Mouse (Mus musculus): Measurements from ENCODE around the gene Mrgprf. TPM values are rescaled to one million over a fixed set of nuclear protein-coding genes. Genes with fewer than 3 reads are reported as not detected.

The Mrgprf gene
- polyA plus RNA-seq, 1 experiment: 38.2 TPM

DNA sequence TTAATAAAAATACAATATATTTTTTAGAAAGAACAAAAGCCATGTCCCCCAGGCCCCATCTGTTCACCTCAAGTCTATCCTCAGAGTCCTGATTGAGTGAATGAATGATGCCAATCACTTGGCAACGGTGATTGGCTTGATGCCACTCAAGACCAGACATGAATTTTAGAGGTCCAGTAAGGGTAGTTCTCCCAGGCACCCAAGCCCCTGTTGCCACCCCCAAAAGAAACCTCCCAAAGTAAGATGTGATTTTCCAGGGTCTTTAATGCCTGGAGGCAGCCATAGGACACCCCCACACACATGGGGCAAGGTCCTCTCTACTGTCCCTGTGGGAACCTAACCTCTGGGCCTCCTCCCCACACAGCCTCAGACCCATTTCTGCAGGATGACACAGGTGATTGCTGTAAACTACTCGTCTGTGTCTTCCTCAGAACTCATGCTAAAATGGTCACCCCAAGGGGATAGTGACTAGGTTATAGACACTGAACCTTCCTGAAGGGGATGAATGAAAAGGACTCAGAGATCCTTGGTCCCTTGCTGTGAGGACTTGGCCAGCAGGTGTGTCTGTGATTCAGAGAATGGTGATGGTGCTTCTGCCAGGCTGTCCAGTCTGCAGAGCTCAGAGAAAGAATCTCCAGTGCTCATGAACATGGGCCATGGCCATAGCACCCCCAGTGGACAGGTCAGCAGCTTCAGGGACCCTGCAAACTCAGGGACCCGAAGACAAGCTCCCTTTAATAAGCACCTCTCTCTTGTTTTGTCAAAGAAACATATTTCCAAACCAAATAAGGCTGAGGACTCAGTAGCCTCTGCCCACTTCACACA lies 1.8 kb upstream of the Mrgprf start:
- Histone ChIP-seq H3K27ac (ENCODE audit: insufficient read depth, low read length) (peak overlapping the region; percentile 69), H3K4me1 (ENCODE audit: control insufficient read depth, insufficient read depth, low read length) (peaks cover 13% of the 10 kb centered on the region), H3K4me3 (ENCODE audit: insufficient read depth, low read length) (no peak overlapping the region)
- TF ChIP-seq POLR2A (IDR thresholded peaks at IDR 0.05; ENCODE audit: low read depth, low read length) (no peak), CTCF (IDR thresholded peaks at IDR 0.05; ENCODE audit: borderline replicate concordance, insufficient read depth, low read length) (no peak; the same call in 1 of the 2 replicates)

DNA sequence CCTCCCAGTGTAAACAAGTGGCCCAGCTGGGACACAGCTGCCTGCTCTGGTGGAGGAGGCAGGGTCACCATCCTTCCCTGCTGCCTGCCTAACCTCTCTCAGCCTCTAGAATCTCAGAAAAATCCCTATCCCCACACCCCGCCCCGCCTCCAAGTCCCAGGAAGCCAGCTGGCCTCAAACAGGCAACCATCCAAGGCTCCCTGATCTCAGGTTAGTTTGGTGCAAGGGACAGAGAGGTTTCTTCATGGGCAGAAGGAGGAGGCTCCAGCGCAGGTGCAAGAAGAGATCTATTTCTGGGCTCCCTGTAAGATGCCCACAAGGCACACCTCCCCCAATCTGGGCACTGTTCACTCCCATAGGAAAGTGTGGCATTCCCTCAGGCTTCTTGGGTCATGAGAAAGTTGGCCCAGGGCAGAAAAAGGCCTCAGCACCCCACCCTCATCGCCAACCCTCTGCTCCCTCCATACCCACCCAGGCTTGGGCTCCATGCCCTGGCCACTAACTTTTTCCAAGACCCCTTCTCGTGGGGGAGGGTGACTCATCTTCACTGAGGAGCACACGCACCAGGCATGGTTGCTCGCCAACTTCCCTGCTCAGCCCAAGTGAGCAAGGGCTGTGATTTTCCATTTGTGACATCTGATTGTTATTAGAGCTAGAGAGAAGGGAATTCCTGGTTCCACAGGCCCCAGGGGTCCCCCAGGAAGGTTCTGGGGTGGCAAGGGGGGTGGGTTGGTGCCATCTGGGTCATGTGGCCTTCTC lies 887 bp upstream of the Mrgprf start:
- TF ChIP-seq CTCF (IDR thresholded peaks at IDR 0.05; ENCODE audit: borderline replicate concordance, insufficient read depth, low read length) (no peak), POLR2A (IDR thresholded peaks at IDR 0.05; ENCODE audit: low read depth, low read length) (no peak)
- H3K4me1 ChIP-seq (ENCODE audit: control insufficient read depth, insufficient read depth, low read length): peaks cover 13% of the 10 kb centered on the region
- peak overlapping the region; percentile 88 for H3K27ac ChIP-seq (ENCODE audit: insufficient read depth, low read length)
- H3K4me3 ChIP-seq (ENCODE audit: insufficient read depth, low read length): no peak overlapping the region

DNA sequence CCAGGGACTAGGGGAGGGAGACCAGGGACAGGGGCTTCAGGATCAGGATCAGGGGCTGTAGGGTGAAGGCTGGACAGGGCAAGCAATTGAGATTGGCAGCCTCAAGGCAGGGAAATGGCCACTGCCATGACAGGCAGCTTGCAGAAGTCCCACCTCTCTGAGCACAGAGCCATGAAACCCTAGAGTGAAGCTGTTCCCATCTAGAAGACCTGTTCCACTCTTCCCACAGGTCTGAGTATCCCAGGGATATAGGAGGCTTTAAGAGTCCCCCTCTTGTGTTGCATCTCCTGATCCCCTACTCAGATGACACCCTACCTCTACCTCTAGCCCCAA lies 346 bp downstream of the Mrgprf start:
- TF ChIP-seq CTCF (IDR thresholded peaks at IDR 0.05; ENCODE audit: borderline replicate concordance, insufficient read depth, low read length) (no peak), POLR2A (IDR thresholded peaks at IDR 0.05; ENCODE audit: low read depth, low read length) (no peak; the same call in 1 of the 2 replicates)
- peaks cover 13% of the 10 kb centered on the region for H3K4me1 ChIP-seq (ENCODE audit: control insufficient read depth, insufficient read depth, low read length)
- H3K4me3 ChIP-seq (ENCODE audit: insufficient read depth, low read length): peak overlapping the region; percentile 11
- H3K27ac ChIP-seq (ENCODE audit: insufficient read depth, low read length): peak overlapping the region; percentile 96

DNA sequence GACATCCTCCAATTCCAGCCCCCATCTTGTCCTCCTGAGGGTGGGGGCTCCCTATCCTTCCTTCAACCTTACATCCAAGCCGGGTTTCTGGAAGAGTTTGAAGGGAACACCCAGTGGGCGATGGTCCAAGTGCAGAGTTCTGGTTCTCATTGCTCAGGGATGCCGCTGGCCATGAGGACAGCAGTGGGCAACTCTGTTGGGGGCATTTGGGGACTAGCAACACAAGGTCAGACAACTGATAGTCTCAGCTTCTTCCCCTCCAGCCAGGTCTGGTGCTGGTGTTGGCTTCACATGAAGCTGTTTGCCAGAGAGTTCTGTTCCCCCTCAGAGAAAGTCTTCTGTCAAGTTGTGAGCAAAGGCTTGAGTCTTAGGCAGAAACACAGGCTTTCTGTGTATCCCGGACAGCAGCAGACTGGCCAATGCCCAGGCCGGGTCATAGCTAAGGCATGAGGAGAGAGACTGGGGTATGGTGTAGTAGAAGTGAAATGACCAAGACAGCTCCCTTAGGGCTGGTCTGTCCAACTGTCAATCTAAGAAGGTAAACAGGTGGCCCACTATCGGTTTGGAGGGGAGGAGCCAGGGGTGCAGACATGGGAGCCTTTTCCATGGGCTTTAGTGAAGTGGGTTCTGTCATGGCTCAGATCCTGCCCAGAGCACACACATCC lies 845 bp downstream of the Mrgprf start:
- peak overlapping the region; percentile 96 for H3K27ac ChIP-seq (ENCODE audit: insufficient read depth, low read length)
- peak overlapping the region; percentile 11 for H3K4me3 ChIP-seq (ENCODE audit: insufficient read depth, low read length)
- peaks cover 13% of the 10 kb centered on the region for H3K4me1 ChIP-seq (ENCODE audit: control insufficient read depth, insufficient read depth, low read length)
- TF ChIP-seq POLR2A (IDR thresholded peaks at IDR 0.05; ENCODE audit: low read depth, low read length): peak; percentile 9; the same call in 1 of the 2 replicates
- no peak for TF ChIP-seq CTCF (IDR thresholded peaks at IDR 0.05; ENCODE audit: borderline replicate concordance, insufficient read depth, low read length)

DNA sequence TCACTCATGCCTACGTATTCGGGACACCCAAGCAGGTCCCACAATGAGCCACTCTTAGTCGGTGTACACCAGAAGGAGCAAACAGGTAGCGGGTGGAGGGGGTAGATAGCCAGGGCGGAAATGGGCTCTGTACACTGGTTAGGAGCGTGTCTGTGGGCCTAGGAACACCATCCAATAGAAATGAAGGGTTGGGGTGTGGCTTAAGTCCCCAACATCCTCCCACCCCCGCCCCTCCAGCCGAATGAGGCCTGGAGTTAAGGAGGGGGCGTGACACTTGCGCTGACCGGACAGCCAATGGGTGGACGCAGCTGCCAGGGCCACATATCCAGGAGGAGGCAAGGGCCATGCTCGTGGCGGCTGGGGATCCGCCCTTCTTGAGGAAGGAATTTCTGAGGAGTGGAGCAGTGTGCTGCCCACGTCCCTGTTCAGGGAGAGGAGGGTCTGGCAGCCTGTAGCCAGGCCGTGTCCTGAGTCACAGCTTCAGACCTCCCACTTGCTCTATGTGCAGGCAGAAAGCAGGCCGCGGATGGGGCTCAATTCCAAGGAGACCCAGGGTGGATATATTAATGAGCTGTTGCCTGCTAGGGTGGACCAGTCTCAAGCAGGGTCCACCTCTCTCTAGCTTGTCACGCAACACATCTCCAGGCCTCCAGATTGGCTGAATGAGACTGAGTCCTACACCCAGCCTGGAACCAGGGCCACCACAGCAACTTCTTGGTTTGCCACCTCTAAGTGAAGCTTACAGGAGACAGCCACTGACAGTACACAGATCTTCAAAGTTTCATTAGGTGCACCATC lies 2.1 kb downstream of the Mrgprf start:
- TF ChIP-seq POLR2A (IDR thresholded peaks at IDR 0.05; ENCODE audit: low read depth, low read length): peak; percentile 62; the same call in 1 of the 2 replicates
- TF ChIP-seq CTCF (IDR thresholded peaks at IDR 0.05; ENCODE audit: borderline replicate concordance, insufficient read depth, low read length): no peak
- Histone ChIP-seq H3K4me1 (ENCODE audit: control insufficient read depth, insufficient read depth, low read length) (peaks cover 13% of the 10 kb centered on the region), H3K27ac (ENCODE audit: insufficient read depth, low read length) (peak overlapping the region; percentile 96), H3K4me3 (ENCODE audit: insufficient read depth, low read length) (no peak overlapping the region)

DNA sequence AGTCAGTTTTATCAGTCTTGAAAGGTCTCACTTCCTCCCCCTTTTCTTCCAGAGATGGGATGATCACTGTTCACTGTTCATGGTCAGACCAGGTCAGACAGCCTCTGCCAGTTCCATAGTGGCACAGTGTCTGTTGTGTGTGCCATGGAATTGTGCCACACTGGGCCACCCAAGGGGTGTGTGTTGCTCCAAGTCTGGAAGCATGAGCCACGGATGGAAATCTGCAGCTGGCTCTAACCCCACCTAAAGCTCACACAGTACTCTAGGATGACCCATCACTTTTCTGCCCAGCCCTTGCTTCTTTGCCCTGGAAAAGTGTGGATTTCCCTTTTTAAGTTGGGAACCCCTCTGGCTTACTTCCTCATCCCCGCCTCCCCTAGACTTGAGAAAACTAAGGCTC lies 3.5 kb downstream of the Mrgprf start:
- Histone ChIP-seq H3K27ac (ENCODE audit: insufficient read depth, low read length) (peak overlapping the region; percentile 75; the same call in 1 of the 2 replicates), H3K4me1 (ENCODE audit: control insufficient read depth, insufficient read depth, low read length) (peaks cover 12% of the 10 kb centered on the region), H3K4me3 (ENCODE audit: insufficient read depth, low read length) (no peak overlapping the region)
- no peak for TF ChIP-seq POLR2A (IDR thresholded peaks at IDR 0.05; ENCODE audit: low read depth, low read length)

DNA sequence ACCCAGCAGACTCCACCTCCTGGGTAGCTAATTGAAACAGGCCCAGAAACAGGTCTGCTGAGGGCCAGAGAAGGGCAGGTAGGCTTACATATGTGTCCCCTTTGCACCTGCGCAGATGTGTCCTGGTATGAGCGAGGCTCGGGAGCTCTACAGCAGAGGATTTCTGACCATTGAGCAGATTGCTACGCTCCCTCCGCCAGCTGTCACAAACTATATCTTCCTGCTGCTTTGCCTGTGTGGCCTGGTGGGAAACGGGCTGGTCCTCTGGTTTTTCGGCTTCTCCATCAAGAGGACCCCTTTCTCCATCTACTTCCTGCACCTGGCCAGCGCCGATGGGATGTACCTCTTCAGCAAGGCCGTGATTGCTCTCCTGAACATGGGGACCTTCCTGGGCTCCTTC lies 7.0 kb downstream of the Mrgprf start:
- Histone ChIP-seq H3K4me3 (ENCODE audit: insufficient read depth, low read length) (no peak overlapping the region), H3K27ac (ENCODE audit: insufficient read depth, low read length) (no peak overlapping the region), H3K4me1 (ENCODE audit: control insufficient read depth, insufficient read depth, low read length) (peaks cover 8% of the 10 kb centered on the region; the same call in 1 of the 2 replicates)
- no peak for TF ChIP-seq CTCF (IDR thresholded peaks at IDR 0.05; ENCODE audit: borderline replicate concordance, insufficient read depth, low read length)

DNA sequence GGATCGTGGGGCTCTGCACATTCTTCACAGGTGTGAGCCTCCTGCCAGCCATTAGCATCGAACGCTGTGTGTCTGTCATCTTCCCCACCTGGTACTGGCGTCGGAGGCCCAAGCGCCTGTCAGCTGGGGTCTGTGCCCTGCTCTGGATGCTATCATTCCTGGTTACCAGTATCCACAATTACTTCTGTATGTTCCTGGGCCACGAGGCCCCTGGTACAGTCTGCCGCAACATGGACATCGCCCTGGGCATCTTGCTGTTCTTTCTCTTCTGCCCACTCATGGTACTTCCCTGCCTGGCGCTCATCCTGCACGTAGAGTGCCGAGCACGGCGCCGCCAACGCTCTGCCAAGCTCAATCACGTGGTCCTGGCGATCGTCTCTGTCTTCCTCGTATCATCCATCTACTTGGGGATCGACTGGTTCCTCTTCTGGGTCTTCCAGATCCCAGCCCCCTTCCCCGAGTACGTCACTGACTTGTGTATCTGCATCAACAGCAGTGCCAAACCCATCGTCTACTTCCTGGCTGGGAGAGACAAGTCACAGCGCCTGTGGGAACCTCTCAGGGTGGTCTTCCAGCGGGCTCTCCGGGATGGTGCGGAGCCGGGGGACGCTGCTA lies 7.5 kb downstream of the Mrgprf start:
- TF ChIP-seq CTCF (IDR thresholded peaks at IDR 0.05; ENCODE audit: borderline replicate concordance, insufficient read depth, low read length) (no peak), POLR2A (IDR thresholded peaks at IDR 0.05; ENCODE audit: low read depth, low read length) (no peak)
- no peak overlapping the region for H3K4me3 ChIP-seq (ENCODE audit: insufficient read depth, low read length)
- peaks cover 7% of the 10 kb centered on the region; the same call in 1 of the 2 replicates for H3K4me1 ChIP-seq (ENCODE audit: control insufficient read depth, insufficient read depth, low read length)
- no peak overlapping the region for H3K27ac ChIP-seq (ENCODE audit: insufficient read depth, low read length)

DNA sequence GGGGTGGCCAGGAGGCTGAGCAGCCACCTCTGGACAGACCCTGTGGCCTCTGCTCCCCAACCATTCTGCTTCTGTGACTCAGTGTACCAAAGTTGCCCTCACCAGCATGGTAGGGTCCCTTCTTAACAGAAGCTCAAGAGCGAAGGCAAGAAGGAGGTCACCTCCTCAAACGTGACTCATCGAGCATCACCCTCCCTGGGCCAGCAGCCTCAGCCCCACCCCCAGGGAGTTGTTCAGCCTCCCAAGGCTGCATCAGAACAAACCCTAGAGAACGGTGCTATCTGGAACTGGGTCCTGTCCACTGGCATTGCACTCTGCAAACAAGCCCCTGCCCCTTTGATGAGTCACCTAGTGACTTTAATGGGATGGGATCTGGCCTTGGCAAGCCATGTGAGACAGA lies 8.2 kb downstream of the Mrgprf start:
- peaks cover 4% of the 10 kb centered on the region; the same call in 1 of the 2 replicates for H3K4me1 ChIP-seq (ENCODE audit: control insufficient read depth, insufficient read depth, low read length)
- no peak overlapping the region for H3K27ac ChIP-seq (ENCODE audit: insufficient read depth, low read length)
- H3K4me3 ChIP-seq (ENCODE audit: insufficient read depth, low read length): no peak overlapping the region
- TF ChIP-seq CTCF (IDR thresholded peaks at IDR 0.05; ENCODE audit: borderline replicate concordance, insufficient read depth, low read length): no peak
